11 mouse cellular contexts compared by ENCODE assay signal in the genomic region with DNA sequence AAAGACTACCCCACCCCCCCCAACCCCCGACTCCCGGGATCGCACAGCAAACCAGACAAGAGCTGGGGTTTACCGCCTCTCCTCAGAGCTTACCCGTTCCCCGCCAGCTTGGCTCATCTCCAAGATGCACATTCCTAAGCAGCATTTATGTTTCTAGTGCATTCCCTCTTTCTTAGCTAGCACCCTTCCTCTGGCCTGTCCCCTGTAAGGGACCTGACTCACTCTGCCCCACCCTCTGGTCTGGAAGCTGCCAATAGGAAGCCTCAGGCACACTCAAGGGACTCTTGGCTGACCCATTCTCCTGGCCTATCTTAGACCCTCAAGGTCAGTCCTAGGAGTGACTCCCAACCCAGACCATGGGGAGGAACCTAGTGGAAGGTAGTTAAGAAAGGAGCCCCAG. TPM values are rescaled to one million over a fixed set of nuclear protein-coding genes. Genes with fewer than 3 reads are reported as not detected.
DNase-seq lines count a peak whose midpoint lies in the region; ATAC-seq lines count a peak whose summit lies in the region.
"Had no signal": no experiment of that assay in that cellular context is flagged by ENCODE, and none has a peak within 500 bp of the region (broad histone marks: within the 10 kb centered on the region; RNA-seq: fewer than 3 reads in every experiment).

No protein-coding gene starts in this region.

- intact Hi-C loops in left cerebral cortex, postnatal 25 days (cut with DNase I): no loop called here

- peaks cover 32% of the 10 kb centered on the region for H3K4me1 ChIP-seq in hindbrain, embryonic 15.5 days (replicated peaks)

- 34% methylated on average over 6 of the region's 6 CpGs for WGBS in hindbrain, embryonic 15.5 days

- no peaks in the 10 kb centered on the region for H3K36me3 ChIP-seq in hindbrain, embryonic 15.5 days

- H3K27ac ChIP-seq in hindbrain, embryonic 15.5 days (replicated peaks): no peak overlapping the region
- H3K27ac ChIP-seq: heart, adult 2 months had no signal

- peak; percentile 29 for DNase-seq in kidney, adult 18-20 months
- no peak for DNase-seq in kidney, adult 11 months
- DNase-seq in ZHBTc4 (ENCODE audit: low read depth, low spot score): peak; percentile 39
- peak; percentile 65 for DNase-seq in lung, postnatal 14 days
- no peak for DNase-seq in left cerebral cortex, postnatal 25 days (ENCODE audit: low spot score in 2 of 2)
- DNase-seq in cerebellum, postnatal 14 days: no peak
- DNase-seq in gastrocnemius, adult 18-20 months (ENCODE audit: low spot score): no peak
- DNase-seq: adrenal gland, postnatal 25 days had no signal

- ATAC-seq in hindbrain, embryonic 15.5 days (ENCODE audit: low FRiP score, low read depth): no peak

- no peak overlapping the region for H3K9ac ChIP-seq in hindbrain, embryonic 15.5 days

- peaks cover 14% of the 10 kb centered on the region; the same call in 1 of the 2 replicates for H3K27me3 ChIP-seq in hindbrain, embryonic 15.5 days

- peak overlapping the region; percentile 90; the same call in 1 of the 2 replicates for H3K4me2 ChIP-seq in hindbrain, embryonic 15.5 days

- H3K9me3 ChIP-seq in hindbrain, embryonic 15.5 days: no peaks in the 10 kb centered on the region

- H3K4me3 ChIP-seq in hindbrain, embryonic 15.5 days: no peak overlapping the region
- H3K4me3 ChIP-seq: heart, adult 2 months had no signal

RNA-seq across cellular contexts. Expression of a gene that starts 2.6 kb away (rescaled TPM):
- 139 and 143 TPM in 2 replicates for polyA plus RNA-seq in hindbrain, embryonic 15.5 days (2015; fragmentation: Nextera tagmentation; extraction: Ambion mirVana)
- 100 to 1,000 TPM; 372 to 390 TPM for total RNA-seq in left cerebral cortex, postnatal 25 days (2021)
- 1,000 to 10,000 TPM; 1,419 to 1,763 TPM for total RNA-seq in gastrocnemius, adult 18-20 months (2021)

RNA-seq across cellular contexts. Expression of a gene that starts 6.0 kb away (rescaled TPM):
- 18.2 and 18.4 TPM in 2 replicates for polyA plus RNA-seq in hindbrain, embryonic 15.5 days (2015; fragmentation: Nextera tagmentation; extraction: Ambion mirVana)
- 1 to 10 TPM; 1.1 to 1.7 TPM for total RNA-seq in left cerebral cortex, postnatal 25 days (2021)
- 1 to 10 TPM; 1.8 to 2.6 TPM for total RNA-seq in gastrocnemius, adult 18-20 months (2021)

RNA-seq across cellular contexts. Expression of a gene that starts 8.9 kb away (rescaled TPM):
- polyA plus RNA-seq in hindbrain, embryonic 15.5 days (2015; fragmentation: Nextera tagmentation; extraction: Ambion mirVana): 251 and 263 TPM in 2 replicates
- total RNA-seq in left cerebral cortex, postnatal 25 days (2021): 10 to 100 TPM; 75.2 to 81.8 TPM
- total RNA-seq in gastrocnemius, adult 18-20 months (2021): 10 to 100 TPM; 14.2 to 16.6 TPM

RNA-seq across cellular contexts. Expression of a gene that starts 10.2 kb away (rescaled TPM):
- 1.1 and 1.6 TPM in 2 replicates for polyA plus RNA-seq in hindbrain, embryonic 15.5 days (2015; fragmentation: Nextera tagmentation; extraction: Ambion mirVana)
- total RNA-seq in left cerebral cortex, postnatal 25 days (2021): not detected
- not detected for total RNA-seq in gastrocnemius, adult 18-20 months (2021)
- total RNA-seq: heart, adult 2 months; megakaryocyte progenitor cell, adult 5-6 weeks had no signal

RNA-seq across cellular contexts. Expression of a gene that starts 12.6 kb away (rescaled TPM):
- 0.35 and 1.2 TPM in 2 replicates for polyA plus RNA-seq in hindbrain, embryonic 15.5 days (2015; fragmentation: Nextera tagmentation; extraction: Ambion mirVana)
- total RNA-seq in left cerebral cortex, postnatal 25 days (2021): not detected
- total RNA-seq in gastrocnemius, adult 18-20 months (2021): not detected
- total RNA-seq: adrenal gland, postnatal 25 days; heart, adult 2 months; megakaryocyte progenitor cell, adult 5-6 weeks had no signal

Comparison
In these comparisons a context has a peak if more than half of its experiments do, and no peak if none do; other contexts are left out.
1. DNase-seq: peak in kidney, adult 18-20 months (single experiment), ZHBTc4 (single experiment) and lung, postnatal 14 days (single experiment); none in kidney, adult 11 months (single experiment), left cerebral cortex, postnatal 25 days (0 of 2), cerebellum, postnatal 14 days (0 of 2) and gastrocnemius, adult 18-20 months (single experiment).
2. RNA of a gene that starts 8.9 kb away (total RNA-seq): 75.2 to 81.8 TPM in left cerebral cortex, postnatal 25 days; 14.2 to 16.6 TPM in gastrocnemius, adult 18-20 months; every median in the first group is over 4 times any median in the second.